Mouse (Mus musculus) left cerebral cortex, postnatal 10 days (tissue): ENCODE measurements around the gene Apoe. TPM values are rescaled to one million over a fixed set of nuclear protein-coding genes. Genes with fewer than 3 reads are reported as not detected.
A peak's percentile ranks its signal among the peaks of the same experiment; 100 is the strongest.

ENCODE experiments used
- DNase-seq, 2 experiments: peaks; one replicate each; pipeline ENCODE4 v3.0.0; 2021 to 2022; ENCODE audit warnings: low spot score in 2 of 2, mixed read lengths in 1 of 2; ENCODE audit errors: extremely low spot score in 1 of 2
- intact Hi-C: fragments of 180-260 bp; cut with DNase I; formaldehyde crosslinking; loops from one replicate; pipeline ENCODE4 v1.15.1; 2025
- total RNA-seq, 2 experiments: library from RNA; stranded (reverse); gene quantifications; 2 replicates each; pipeline ENCODE4 v1.2.3; 2021

Gene Apoe
- total RNA-seq, 2 experiments from 2014 or later: 1,326 to 1,376 TPM

- no peak for DNase-seq
- intact Hi-C loops: no loop called here
Observed at GRCm38 (mm10) chr7:19680702-19681101, 18.3 kb downstream of the Apoe start.

GRCm38 (mm10) chr7:19678901-19679300 is 20.1 kb downstream of the Apoe start:
- DNase-seq: no peak
- intact Hi-C loops: no loop called here

- intact Hi-C loops: no loop called here
- no peak for DNase-seq
Observed at GRCm38 (mm10) chr7:19677872-19678271, 21.1 kb downstream of the Apoe start, which contains the start of gene Apoc2. Apoc2 (minus strand) TSS chr7:19677941.

GRCm38 (mm10) chr7:19676662-19677061 is 22.3 kb downstream of the Apoe start:
- intact Hi-C loops: no loop called here
- no peak for DNase-seq

GRCm38 (mm10) chr7:19675824-19676223 is 23.2 kb downstream of the Apoe start:
- intact Hi-C loops: no loop called here
- no peak for DNase-seq

GRCm38 (mm10) chr7:19673083-19673699 is 25.8 kb downstream of the Apoe start:
- intact Hi-C loops: no loop called here
- DNase-seq: no peak

- intact Hi-C loops: no loop called here
- DNase-seq: no peak
Observed at GRCm38 (mm10) chr7:19671511-19671910, 27.5 kb downstream of the Apoe start.

GRCm38 (mm10) chr7:19668947-19669721 is 29.9 kb downstream of the Apoe start:
- peak; percentile 94 for DNase-seq
- intact Hi-C loops: loop anchor here (2.0 kb wide), 1 partner anchor 32 kb away; no protein-coding TSS in a partner anchor

- intact Hi-C loops: no loop called here
- DNase-seq: no peak
Observed at GRCm38 (mm10) chr7:19667434-19667833, 31.6 kb downstream of the Apoe start.

GRCm38 (mm10) chr7:19666750-19667149 is 32.2 kb downstream of the Apoe start:
- intact Hi-C loops: no loop called here
- no peak for DNase-seq

GRCm38 (mm10) chr7:19664955-19665841 is 33.8 kb downstream of the Apoe start, which contains the start of gene Clptm1:
Clptm1 (minus strand) TSS chr7:19665033.
- DNase-seq: peak; percentile 96 to 98
- intact Hi-C loops: no loop called here

GRCm38 (mm10) chr7:19664455-19664954 is 34.5 kb downstream of the Apoe start:
- peak in 1 of 2 experiments; percentile 23 for DNase-seq
- intact Hi-C loops: no loop called here

GRCm38 (mm10) chr7:19663940-19664339 is 35.0 kb downstream of the Apoe start:
- DNase-seq: no peak
- intact Hi-C loops: no loop called here

GRCm38 (mm10) chr7:19652614-19653013 is 46.4 kb downstream of the Apoe start:
- DNase-seq: no peak
- intact Hi-C loops: loop anchor here (5.0 kb wide), 1 partner anchor 220 kb away; no protein-coding TSS in a partner anchor

- intact Hi-C loops: loop anchor here (5.0 kb wide), 1 partner anchor 219 kb away; no protein-coding TSS in a partner anchor
- no peak for DNase-seq
Observed at GRCm38 (mm10) chr7:19651063-19651786, 47.8 kb downstream of the Apoe start.
